Mouse (Mus musculus): ENCODE data around the gene Tpm1.

Tpm1 gene

DNA sequence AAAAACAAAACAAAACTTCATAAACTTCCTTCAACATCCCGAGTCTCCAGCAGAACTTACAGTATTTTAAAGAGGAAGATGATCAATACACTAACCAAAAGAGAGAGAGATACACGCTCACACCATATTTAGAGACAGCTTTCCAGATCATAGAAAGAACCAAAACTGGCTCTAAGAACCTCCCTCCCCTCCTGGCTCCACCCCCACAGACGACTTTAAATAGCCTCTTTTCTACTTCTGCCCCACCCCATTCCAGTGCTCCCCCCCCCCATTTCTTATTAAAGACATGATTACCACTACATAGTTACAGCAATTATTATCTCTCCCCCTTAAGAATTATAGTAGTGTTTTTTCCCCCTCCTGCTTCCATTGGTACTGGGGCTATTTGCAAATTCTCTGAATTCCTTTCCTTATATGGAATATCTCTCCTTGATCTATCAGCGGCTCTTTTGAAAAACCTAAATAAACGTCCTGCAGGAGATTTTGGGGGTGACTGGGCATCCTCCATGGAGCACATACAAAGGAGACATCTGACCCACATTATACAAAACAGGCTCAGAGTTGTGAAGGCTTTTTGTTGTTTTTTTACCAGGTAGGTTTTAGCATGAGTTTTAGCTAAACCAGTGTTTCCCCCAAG, 3.1 kb downstream of the Tpm1 start:
- no peak for DNase-seq

DNA sequence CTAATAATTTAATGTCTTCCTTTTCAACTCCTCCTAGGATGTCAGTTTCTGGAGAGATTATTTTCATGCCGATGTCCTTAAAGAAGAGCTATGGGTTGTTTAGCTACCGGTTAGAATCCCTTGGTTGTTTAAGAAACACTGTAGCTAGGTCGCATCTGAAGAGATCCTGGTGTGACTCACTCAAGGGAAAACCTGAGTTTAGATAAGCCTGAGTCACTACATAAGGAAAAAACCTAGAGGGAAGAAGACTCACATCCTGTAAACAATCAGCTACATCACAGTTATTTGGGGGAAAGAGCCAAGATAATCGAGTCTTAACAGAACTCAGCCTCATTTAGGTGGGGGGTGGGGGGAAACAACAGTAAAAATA, 3.9 kb downstream of the Tpm1 start:
- DNase-seq, result no peak

DNA sequence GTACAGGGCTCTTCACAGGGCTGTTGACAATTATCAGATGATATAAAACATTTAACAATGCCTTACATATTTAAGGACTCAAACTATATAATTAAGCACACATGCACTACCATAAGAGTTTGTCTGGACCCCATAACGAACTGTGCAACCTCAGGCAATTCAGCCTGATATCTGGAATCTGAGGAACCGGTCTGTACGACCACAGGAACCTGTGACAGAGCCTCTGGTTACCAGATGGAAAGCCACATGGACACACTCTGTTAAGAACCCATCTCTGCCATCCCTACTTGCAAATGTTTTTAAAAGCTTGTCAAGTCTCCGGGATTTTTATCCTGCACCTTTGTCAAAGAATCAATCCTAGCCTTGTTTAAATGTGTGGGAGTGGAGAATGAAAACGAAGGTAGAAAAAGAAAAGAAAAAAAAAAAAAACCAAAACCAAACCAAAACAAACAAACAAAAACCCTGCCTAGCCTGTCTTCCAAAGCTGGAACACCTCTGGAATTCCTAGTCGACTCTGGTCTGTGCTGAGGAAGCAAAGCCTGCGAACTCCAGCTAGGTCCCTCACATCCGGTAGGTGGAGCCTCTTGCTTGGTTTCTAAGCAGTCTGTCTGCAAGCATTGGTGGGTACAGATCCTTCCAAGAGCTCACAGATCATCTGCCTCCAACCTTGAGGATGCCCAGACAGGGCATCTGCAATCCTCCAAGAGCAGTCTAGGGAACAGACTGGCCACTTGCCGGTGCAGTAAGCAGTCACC, 4.5 kb downstream of the Tpm1 start:
- DNase-seq, result peak; percentile 63

DNA sequence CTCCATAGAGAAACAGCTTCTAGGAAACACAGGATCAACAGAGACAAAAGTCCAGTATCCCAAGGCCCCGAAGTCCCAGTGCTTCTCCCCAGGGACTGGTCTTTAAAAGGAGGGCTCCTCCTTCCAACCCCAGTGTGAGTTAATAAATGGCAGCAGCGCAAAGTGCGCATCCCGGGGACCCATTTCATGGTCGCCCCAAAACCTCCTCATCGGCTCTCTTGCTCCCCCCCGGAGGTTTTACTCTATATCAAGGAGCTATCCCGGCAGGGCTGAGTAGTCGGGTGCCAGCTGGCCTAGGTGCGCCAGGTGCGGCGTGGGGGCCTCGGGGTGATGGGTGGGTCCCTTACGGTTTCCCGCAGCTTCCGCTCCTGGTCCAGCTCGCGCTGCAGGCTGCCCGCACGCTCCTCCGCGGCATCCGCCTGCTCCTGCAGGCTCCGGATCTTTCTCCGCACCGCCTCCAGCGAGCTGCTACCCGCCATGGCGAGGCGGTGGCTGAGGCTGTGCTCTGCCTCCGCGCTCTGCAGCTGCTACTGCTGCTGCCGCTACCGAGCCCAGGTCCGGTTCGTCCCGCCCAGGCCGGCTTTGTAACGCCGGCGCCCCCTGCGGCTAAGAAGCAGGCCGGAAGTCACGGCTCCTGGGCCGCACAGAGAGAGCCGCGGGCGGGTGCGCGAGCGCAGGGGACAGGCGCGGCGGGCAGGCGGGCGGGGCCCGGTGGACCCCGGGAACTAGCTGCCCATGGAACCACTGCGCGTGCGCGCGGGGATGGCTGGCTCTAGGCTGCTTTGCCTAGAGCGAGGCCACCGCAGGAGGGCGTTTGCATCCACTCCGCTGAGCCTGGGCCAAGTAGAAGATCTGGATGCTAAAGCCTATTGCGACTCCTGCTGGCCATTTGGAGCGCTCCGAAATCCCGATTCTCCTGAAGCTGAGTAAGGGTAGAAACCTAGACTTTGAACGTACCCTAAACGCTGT, 5.7 kb downstream of the Tpm1 start:
- DNase-seq, result peak; percentile 99

DNA sequence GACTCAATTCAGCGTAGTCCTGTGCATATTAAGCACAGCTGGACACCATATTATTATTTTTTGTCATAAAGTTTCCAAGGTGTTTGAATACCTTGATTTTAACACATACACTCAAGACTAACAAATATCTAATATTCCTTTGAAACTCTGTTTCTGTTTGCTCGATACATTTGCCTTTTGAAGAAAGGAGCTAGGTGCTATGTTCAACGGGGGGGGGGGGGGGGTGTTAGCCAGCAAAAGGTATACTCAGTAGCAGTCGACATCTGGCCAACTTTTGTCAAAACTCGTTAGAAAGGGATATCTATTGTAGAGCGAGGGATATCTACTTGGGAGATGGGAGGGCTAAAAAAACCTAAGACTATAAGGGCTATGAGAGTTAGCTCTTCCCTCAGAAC, 6.4 kb downstream of the Tpm1 start:
- DNase-seq, result no peak

DNA sequence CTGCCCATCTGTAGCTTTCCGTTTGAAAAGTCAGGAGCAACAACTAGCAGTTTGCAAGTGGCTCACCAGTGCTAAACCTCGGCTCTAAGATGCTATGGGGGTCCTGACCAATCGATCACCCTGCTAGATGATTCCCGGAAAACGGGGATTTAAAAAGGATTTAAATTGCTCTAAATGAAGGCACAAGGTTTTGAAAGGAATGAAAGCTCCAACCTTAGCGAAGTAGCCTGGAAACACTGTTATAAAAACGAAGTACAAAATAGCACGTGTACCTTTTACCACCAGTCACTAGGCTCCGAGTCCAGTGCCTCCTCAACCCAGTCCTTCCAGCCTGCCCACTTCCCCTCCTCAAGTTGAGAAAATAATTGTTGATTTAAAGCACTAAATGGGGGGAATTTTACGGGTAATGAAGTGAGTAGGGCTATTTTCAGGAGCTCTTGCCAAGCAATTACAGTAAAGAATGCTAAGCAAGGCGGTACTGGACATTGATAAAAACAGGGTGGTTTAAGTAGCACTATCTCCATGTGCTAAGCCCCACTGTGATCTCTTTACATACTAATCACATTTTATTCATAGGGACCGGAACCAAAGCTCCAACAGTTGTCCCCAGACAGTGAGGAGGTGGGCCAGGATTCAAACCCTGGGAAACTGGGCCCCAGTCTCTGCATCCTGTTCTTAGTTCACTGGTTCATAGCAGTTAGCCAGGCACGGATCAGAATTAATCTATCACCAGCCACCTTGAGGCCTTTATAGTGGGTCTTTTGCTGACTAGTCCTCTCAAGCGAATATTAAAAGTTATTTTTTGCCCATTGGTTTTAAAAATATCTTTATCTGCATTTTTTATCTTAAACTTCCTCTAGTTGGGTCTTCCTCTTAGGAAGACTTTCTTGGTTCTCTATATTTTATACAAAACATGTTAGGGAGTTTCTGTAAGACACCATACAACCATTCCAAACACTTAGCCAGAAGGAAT, 7.1 kb downstream of the Tpm1 start:
- DNase-seq, result no peak

DNA sequence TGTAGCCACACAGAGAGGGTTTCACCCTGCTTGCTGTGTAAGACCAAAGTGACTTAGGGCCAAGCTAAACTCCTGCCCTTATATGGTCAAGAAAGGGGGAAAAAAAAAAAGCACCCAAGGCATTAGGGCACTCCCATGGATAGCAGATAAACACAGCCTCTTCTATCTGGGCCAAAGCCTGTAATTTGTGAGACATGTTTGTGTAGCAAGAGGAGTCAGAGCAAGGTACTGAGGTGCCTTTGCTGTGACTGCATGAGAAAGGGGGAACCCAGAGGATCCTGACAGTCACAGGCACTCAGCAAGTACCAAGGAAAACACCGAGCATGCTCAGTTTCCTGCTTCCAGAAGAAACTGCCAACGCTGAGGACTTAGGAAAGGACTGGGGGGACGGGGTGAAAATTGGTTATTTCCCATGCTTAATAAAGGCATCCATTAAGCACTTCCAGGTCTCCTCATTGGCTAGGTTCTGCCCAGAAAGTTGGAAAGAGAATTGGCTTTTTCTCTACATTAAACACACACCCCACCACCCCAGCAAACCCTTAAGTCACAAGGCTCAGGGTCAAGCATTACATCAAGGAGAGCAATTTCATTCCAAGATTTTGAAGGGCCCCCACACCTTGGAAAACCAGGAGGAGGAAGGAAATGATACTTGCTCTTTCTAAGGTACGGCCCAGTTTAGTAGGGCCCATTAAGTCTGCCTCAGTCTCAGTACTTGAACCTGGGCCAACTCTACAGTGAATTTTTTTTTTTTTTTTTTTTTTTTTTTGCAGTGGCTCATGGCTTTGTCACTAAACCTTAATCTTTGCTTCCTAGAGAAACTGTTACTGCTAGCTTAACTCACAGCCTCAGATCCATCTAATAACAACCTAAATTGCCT, 8.0 kb downstream of the Tpm1 start:
- no peak for DNase-seq

DNA sequence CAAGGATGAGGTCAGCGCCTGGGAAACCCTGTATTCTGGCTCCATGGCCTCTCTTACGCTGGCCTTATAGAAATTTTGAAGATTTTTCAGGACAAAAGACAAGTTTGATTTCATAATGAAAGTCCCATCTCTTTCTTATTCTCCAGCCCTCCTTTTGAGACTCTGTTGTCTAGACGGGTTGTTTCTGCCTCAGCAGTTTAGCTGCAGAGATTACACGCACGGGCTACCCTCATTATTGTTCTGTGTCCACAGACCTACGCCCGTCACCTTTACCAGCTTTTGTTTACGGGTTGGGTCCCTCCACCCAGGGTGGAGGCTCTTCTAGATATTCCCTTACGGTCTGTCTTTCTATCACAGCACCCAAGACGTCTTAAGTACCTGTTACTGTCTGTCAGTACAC, 9.3 kb downstream of the Tpm1 start:
- no peak for DNase-seq

DNA sequence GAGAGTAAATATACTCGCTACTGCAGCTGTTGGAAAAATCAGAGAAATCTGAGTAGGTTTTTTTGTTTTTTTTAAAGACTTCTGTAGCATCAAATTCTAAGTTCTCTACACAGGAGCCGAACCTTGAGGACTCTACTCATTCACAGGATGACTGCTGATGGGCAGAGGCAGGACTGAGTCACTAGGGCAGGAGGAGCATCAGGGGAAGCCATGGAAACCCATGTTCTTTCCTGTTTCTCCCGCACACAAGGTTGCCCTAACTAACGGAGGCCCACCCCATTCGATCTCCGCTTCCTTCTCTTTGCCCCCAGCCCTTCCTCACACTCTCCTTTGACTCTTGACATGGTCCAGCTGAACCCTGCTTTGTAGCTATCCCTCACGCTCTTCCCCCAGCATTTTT, 10.5 kb downstream of the Tpm1 start:
- DNase-seq, result no peak

DNA sequence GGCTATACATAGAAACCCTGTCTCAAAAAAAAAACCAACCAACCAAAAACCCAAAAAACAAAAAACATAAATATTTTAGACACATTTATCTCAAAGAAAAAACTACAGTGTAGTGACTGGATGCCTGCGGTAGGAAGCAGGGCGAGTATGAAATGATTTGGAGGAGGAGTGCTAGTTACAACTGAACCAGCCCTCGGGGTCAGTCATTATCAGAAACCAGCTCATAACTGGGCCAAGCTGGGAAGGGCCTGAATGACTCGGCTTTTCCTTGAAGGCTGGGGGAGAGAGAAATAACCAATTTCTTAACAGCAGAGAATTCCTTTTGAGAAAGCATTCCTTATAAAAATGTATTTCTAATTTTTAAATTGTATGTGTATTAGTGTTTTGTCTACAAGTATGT, 11.5 kb downstream of the Tpm1 start:
- no peak for DNase-seq

DNA sequence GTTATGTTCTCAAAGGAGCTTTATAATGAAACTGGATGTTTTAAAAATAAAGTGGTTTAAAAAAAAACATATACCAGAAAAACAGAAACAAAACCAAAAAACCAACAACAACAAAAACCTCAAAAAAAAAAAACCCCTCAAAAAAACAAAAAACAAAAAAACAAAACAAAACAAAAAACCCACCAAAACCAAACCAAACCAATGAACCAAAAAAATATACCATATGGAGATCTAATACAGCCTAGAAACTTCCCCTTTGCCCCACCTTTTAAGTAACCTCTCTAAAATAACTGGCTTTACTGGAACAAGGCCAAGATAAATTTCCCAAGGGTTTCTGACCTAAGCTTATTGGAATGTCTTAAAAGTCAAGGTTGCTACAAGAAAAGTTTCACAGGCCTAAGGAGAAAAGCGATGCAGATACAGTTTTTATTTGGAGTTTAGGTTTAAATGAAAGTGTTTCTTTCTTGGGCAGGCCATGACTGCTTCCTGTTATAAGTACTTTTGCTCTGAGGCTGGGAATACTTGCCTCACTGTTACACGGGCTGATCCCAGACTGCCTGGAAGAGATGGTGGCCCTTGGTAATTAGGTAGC, 12.6 kb downstream of the Tpm1 start:
- no peak for DNase-seq

DNA sequence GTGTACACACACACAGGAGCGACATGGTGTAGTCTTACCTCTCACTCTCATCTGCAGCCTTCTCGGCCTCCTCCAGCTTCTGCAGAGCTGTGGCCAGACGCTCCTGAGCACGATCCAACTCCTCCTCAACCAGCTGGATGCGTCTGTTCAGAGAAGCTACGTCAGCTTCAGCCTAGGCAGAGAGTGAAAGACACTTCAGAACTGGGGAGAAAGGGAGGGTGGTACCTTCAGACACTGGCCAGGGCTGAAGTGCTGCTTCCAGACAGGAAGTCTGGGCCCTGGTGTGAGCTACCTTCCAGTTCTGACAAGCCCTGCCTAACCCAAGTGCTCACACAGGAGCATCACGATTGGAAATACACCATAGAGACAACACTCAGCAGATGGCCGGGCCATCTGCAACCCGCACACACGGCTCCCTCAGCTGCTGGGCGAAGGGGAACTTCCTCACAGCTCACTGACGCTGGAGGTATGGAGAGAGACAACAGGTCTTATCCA, 13.2 kb downstream of the Tpm1 start:
- DNase-seq, result peak; percentile 76

DNA sequence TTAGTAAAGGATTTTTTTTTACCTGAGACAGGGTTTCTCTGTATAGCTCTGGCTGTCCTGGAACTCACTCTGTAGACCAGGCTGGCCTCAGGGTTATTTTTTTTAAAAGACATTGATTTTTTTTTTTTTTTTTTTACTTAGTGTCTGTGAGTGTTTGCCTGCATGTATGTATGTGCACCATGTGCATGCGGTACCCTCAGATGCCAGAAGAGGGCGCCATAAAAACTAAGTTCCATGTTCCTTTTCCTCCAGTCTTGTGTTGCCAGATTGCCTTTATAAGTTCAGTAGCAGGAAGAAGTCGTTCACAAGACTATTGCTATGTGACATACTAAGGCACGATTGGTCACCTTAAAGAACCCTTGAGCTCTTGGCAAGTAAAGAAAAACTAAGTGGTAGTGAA, 14.5 kb downstream of the Tpm1 start:
- DNase-seq, result no peak

DNA sequence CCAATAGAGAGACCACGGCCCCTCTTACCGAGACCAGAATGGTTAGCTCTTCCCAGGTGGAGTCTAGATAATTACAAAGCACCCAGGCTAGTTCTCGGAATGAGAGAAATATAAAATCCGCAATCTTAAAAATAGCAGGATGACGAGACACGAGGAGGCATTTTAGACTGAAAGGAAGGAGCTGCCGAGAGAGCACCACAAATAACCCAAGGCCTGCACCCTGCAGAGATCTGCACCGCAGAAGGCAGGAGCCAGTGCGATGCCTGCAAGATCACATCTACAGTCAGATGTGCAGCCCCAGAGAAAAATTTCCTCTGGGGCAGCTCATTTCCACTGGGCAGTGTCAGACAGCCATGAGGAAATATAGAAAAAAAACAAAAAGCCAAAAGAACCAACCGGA, 16.2 kb downstream of the Tpm1 start:
- no peak for DNase-seq

DNA sequence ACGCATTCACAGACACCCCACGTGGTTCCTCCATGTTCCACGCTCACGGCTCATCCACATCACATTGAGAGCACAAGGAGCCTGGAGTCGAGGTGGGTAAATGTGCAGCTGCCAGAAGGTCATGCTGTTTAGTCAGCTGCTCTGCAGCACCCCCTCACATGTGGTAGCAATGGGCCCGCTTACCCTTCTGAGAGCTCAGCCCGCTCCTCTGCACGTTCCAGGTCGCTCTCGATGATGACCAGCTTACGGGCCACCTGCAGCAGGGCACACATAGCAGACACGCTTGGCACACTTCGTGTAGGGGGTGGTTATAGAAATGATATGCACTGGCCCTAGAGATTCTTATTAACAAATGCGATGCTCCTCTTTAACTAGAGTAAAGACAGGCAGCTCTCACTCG, 16.6 kb downstream of the Tpm1 start:
- DNase-seq, result no peak

DNA sequence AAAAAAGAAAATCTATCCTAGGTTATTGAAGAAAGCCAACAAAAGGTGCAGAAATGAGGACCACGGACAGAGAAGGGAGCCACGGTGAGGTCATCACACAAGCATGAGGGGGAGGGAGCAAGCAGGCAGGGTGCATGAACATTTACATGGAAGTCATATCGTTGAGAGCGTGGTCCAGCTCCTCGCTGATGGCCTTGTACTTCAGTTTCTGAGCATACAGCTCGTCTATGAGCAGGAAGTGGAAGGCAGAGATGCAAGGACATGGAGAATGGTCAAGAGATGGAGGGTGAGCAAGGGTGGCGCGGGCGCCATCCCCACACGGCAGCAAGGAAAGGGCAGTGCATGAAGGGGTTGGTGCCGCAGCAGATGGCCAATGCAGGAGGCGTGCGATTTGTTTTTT, 19.7 kb downstream of the Tpm1 start:
- no peak for DNase-seq

DNA sequence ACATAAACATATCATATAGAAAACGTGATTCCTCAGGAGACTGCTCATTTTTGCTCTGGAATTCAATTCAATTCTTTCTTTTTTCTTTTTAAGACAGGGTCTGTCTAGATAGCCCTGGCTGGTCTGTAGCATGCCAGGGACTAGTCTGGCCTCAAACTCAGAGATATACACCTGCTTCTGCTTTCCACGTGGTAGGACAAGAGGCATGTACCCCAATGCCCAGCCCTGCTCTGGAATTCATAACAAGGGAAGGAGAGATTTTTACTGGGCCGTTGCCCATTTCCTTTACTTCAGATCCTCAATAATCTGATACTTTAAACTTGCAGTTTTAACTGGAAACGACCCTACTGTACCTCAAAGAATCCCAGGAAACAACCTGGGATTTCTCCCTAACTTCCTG, 20.3 kb downstream of the Tpm1 start:
- no peak for DNase-seq

DNA sequence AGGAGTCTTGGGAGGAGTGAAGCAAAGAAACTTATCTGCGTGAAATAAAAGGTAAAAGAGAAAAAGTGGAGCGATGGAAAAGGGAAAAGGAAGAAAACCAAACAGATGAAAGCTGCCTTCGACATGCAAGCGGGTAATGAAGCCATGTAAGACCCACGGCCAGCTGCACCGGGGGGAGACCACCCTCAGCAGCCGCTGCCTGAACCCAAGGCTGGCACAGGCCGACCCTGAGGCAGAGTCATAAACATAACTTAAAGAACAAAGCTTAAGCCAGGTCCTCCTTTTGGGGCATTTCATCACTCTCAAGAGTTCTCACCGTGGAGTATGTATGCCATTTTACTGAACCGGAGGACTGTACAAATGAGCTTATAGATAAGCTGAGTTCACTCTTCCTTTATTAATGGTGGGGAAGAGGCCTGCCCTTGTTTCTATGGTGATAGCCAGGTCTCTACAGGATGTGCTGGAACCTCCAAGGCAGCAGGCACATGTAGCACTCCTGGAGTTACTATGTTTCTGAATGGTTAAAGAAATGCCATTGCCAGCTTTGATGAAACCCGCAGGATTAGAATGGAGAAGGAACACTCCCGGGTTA, 21.0 kb downstream of the Tpm1 start:
- no peak for DNase-seq

DNA sequence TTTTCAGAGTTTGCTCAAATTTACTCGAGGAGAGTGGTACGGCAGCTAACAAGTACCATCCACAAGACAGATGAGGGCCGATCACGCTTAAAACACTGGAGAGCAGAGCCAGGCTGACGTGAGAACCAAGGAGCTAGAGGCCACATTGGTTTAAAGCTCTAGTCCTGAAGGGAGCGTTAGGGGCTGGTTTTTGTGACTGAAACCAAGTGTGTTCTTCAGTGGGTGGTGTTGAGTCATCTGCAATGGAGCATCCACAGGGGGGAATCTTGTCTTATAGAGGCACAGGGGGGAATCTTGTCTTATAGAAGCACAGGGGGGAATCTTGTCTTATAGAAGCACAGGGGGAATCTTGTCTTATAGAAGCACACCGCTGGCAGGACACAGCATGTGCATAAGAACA, 22.3 kb downstream of the Tpm1 start:
- DNase-seq, result no peak

DNA sequence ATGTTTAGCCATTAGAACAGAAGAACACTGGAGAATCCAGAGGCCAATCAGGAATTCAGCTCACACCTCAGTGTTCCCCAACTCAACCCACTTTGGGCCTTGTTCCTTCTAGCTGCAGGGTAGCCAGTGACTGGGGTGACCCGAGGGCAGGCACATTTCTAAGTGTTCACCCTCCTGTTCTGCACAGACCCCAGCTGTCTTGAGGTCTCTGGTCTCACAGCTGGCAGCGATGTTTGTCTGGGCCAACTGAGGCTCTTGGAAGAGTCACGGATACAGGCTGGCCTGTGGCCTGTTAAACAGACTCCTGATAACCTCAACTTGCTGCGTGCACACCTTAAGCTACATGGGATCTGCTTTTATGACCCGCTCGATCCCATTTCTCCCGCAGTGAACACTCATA, 23.1 kb downstream of the Tpm1 start:
- DNase-seq, result no peak
